Mouse (Mus musculus): Measurements from ENCODE around the gene Chkb. TPM values are rescaled to one million over a fixed set of nuclear protein-coding genes. Genes with fewer than 3 reads are reported as not detected.

Chkb gene
- polyA plus RNA-seq (2015; fragmentation: Nextera tagmentation; extraction: Ambion mirVana) = 81.4 and 82.2 TPM in 2 replicates

GRCm38 (mm10) chr15:89429352-89430221, at the start of gene Chkb, which contains the start of the genes C730034F03Rik and Gm44502:
TSS of gene Chkb (minus strand) at chr15:89429908.
TSS of gene C730034F03Rik (plus strand) at chr15:89429589.
TSS of gene Gm44502 (minus strand) at chr15:89429696.
- H3K4me1 ChIP-seq (replicated peaks) = peaks cover 33% of the 10 kb centered on the region
- H3K27ac ChIP-seq (replicated peaks) = peak within 1 kb of the TSS; percentile 96
- H3K4me3 ChIP-seq = peak within 1 kb of the TSS; percentile 77
- ATAC-seq (ENCODE audit: low read depth) = peak; percentile 95
- H3K9me3 ChIP-seq = no peaks in the 10 kb centered on the region
- under 1% methylated on average over 70 of the region's 70 CpGs for WGBS
- peak within 1 kb of the TSS; percentile 95 for H3K4me2 ChIP-seq
- H3K27me3 ChIP-seq = no peaks in the 10 kb centered on the region
- peak within 1 kb of the TSS; percentile 87 for H3K9ac ChIP-seq
- peaks cover 25% of the 10 kb centered on the region for H3K36me3 ChIP-seq

- Histone ChIP-seq H3K4me3 (no peak overlapping the region), H3K9ac (no peak overlapping the region), H3K27me3 (no peaks in the 10 kb centered on the region), H3K4me2 (no peak overlapping the region), H3K4me1 (replicated peaks) (peaks cover 21% of the 10 kb centered on the region), H3K27ac (replicated peaks) (no peak overlapping the region), H3K9me3 (no peaks in the 10 kb centered on the region), H3K36me3 (no peaks in the 10 kb centered on the region)
- WGBS = 85% methylated on average over 3 of the region's 3 CpGs
- ATAC-seq (ENCODE audit: low read depth) = no peak
Measured at GRCm38 (mm10) chr15:89478622-89479021, 48.9 kb upstream of the Chkb start.

GRCm38 (mm10) chr15:89477806-89478205, 48.1 kb upstream of the Chkb start:
- Histone ChIP-seq H3K4me2 (no peak overlapping the region), H3K4me3 (no peak overlapping the region), H3K9ac (no peak overlapping the region), H3K9me3 (no peaks in the 10 kb centered on the region), H3K36me3 (no peaks in the 10 kb centered on the region), H3K4me1 (replicated peaks) (peaks cover 21% of the 10 kb centered on the region), H3K27me3 (no peaks in the 10 kb centered on the region), H3K27ac (replicated peaks) (no peak overlapping the region)
- no peak for ATAC-seq (ENCODE audit: low read depth)
- 42% methylated on average over 8 of the region's 8 CpGs for WGBS

GRCm38 (mm10) chr15:89477091-89477491, 47.4 kb upstream of the Chkb start, which contains the start of gene Arsa:
TSS of gene Arsa (minus strand) at chr15:89477425.
- no peak for ATAC-seq (ENCODE audit: low read depth)
- Histone ChIP-seq H3K27ac (replicated peaks) (peak within 1 kb of the TSS; percentile 75), H3K4me3 (peak within 1 kb of the TSS; percentile 61)

GRCm38 (mm10) chr15:89476475-89476815, 46.7 kb upstream of the Chkb start:
- no peak for ATAC-seq (ENCODE audit: low read depth)
- peak overlapping the region; percentile 74 for H3K9ac ChIP-seq
- H3K4me1 ChIP-seq (replicated peaks) = peaks cover 21% of the 10 kb centered on the region
- 10% methylated on average over 5 of the region's 5 CpGs for WGBS
- H3K4me2 ChIP-seq = peak overlapping the region; percentile 90
- H3K27ac ChIP-seq (replicated peaks) = peak overlapping the region; percentile 75
- H3K9me3 ChIP-seq = no peaks in the 10 kb centered on the region
- H3K36me3 ChIP-seq = no peaks in the 10 kb centered on the region
- H3K4me3 ChIP-seq = peak overlapping the region; percentile 61
- H3K27me3 ChIP-seq = no peaks in the 10 kb centered on the region

More at GRCm38 (mm10) chr15:89477091-89477491, 47.4 kb upstream of the Chkb start, which contains the start of gene Arsa:
- Histone ChIP-seq H3K27me3 (no peaks in the 10 kb centered on the region), H3K4me2 (peak within 1 kb of the TSS; percentile 90), H3K4me1 (replicated peaks) (peaks cover 21% of the 10 kb centered on the region), H3K9ac (peak within 1 kb of the TSS; percentile 74), H3K9me3 (no peaks in the 10 kb centered on the region), H3K36me3 (no peaks in the 10 kb centered on the region)
- 33% methylated on average over 9 of the region's 9 CpGs for WGBS

GRCm38 (mm10) chr15:89475611-89476474, 46.1 kb upstream of the Chkb start:
- peak overlapping the region; percentile 61 for H3K4me3 ChIP-seq
- 11% methylated on average over 43 of the region's 44 CpGs for WGBS
- ATAC-seq (ENCODE audit: low read depth) = peak; percentile 97
- H3K9ac ChIP-seq = peak overlapping the region; percentile 74
- peak overlapping the region; percentile 90 for H3K4me2 ChIP-seq
- H3K27ac ChIP-seq (replicated peaks) = peak overlapping the region; percentile 75
- H3K36me3 ChIP-seq = no peaks in the 10 kb centered on the region
- peaks cover 21% of the 10 kb centered on the region for H3K4me1 ChIP-seq (replicated peaks)
- H3K27me3 ChIP-seq = no peaks in the 10 kb centered on the region
- no peaks in the 10 kb centered on the region for H3K9me3 ChIP-seq

GRCm38 (mm10) chr15:89475293-89475600, 45.5 kb upstream of the Chkb start:
- H3K27ac ChIP-seq (replicated peaks) = no peak overlapping the region
- ATAC-seq (ENCODE audit: low read depth) = no peak
- no peaks in the 10 kb centered on the region for H3K36me3 ChIP-seq
- WGBS = 87% methylated on average over 7 of the region's 7 CpGs
- peak overlapping the region; percentile 74 for H3K9ac ChIP-seq
- peak overlapping the region; percentile 90 for H3K4me2 ChIP-seq
- no peaks in the 10 kb centered on the region for H3K9me3 ChIP-seq
- H3K4me1 ChIP-seq (replicated peaks) = peaks cover 21% of the 10 kb centered on the region
- peak overlapping the region; percentile 61 for H3K4me3 ChIP-seq
- no peaks in the 10 kb centered on the region for H3K27me3 ChIP-seq

- H3K9me3 ChIP-seq = no peaks in the 10 kb centered on the region
- H3K27me3 ChIP-seq = no peaks in the 10 kb centered on the region
- no peaks in the 10 kb centered on the region for H3K36me3 ChIP-seq
- no peak for ATAC-seq (ENCODE audit: low read depth)
- H3K4me3 ChIP-seq = no peak overlapping the region
- H3K4me2 ChIP-seq = peak overlapping the region; percentile 90
- no peak overlapping the region for H3K27ac ChIP-seq (replicated peaks)
- no peak overlapping the region for H3K9ac ChIP-seq
- 92% methylated on average over 19 of the region's 19 CpGs for WGBS
- peaks cover 21% of the 10 kb centered on the region for H3K4me1 ChIP-seq (replicated peaks)
Measured at GRCm38 (mm10) chr15:89474596-89475292, 45.0 kb upstream of the Chkb start.

- Histone ChIP-seq H3K27me3 (no peaks in the 10 kb centered on the region), H3K36me3 (no peaks in the 10 kb centered on the region), H3K4me2 (no peak overlapping the region), H3K4me3 (no peak overlapping the region), H3K9me3 (no peaks in the 10 kb centered on the region), H3K4me1 (replicated peaks) (peaks cover 21% of the 10 kb centered on the region), H3K27ac (replicated peaks) (no peak overlapping the region), H3K9ac (no peak overlapping the region)
- 98% methylated on average over 8 of the region's 8 CpGs for WGBS
- ATAC-seq (ENCODE audit: low read depth) = no peak
Measured at GRCm38 (mm10) chr15:89473921-89474320, 44.2 kb upstream of the Chkb start.

- H3K27me3 ChIP-seq = no peaks in the 10 kb centered on the region
- H3K4me3 ChIP-seq = no peak overlapping the region
- H3K4me1 ChIP-seq (replicated peaks) = peaks cover 21% of the 10 kb centered on the region
- H3K9ac ChIP-seq = no peak overlapping the region
- H3K9me3 ChIP-seq = no peaks in the 10 kb centered on the region
- no peak for ATAC-seq (ENCODE audit: low read depth)
- 82% methylated on average over 9 of the region's 9 CpGs for WGBS
- no peak overlapping the region for H3K4me2 ChIP-seq
- no peak overlapping the region for H3K27ac ChIP-seq (replicated peaks)
- H3K36me3 ChIP-seq = no peaks in the 10 kb centered on the region
Measured at GRCm38 (mm10) chr15:89473370-89473769, 43.7 kb upstream of the Chkb start.

GRCm38 (mm10) chr15:89471476-89471875, 41.8 kb upstream of the Chkb start:
- no peak for ATAC-seq (ENCODE audit: low read depth)
- WGBS = 85% methylated on average over 4 of the region's 4 CpGs
- Histone ChIP-seq H3K4me3 (no peak overlapping the region), H3K9me3 (no peaks in the 10 kb centered on the region), H3K4me2 (no peak overlapping the region), H3K9ac (no peak overlapping the region), H3K4me1 (replicated peaks) (peaks cover 13% of the 10 kb centered on the region), H3K36me3 (no peaks in the 10 kb centered on the region), H3K27me3 (no peaks in the 10 kb centered on the region), H3K27ac (replicated peaks) (no peak overlapping the region)

All from neural tube, embryonic 13.5 days (tissue).